Mouse (Mus musculus) heart, adult 11 months (tissue): ENCODE measurements at regions not wholly inside any gene's neighbourhood (a gene's known extent, or its start where the extent isn't known, plus 50 kb on each side); places are given as distances from the start of the nearest gene placed in this dataset.

Experiments used
- DNase-seq: peaks from one replicate; pipeline ENCODE4 v3.0.0; 2022

- peak; percentile 89 for DNase-seq
Measured at GRCm38 (mm10) chr17:50442062-50442461, 67.1 kb upstream of the Plcl2 start.

- DNase-seq: peak; percentile 79
Measured at GRCm38 (mm10) chr17:50442905-50443304, 66.3 kb upstream of the Plcl2 start.

GRCm38 (mm10) chr17:50443376-50444022 lies 65.7 kb upstream of the Plcl2 start:
- peak; percentile 88 for DNase-seq

- DNase-seq: peak; percentile 52
Measured at GRCm38 (mm10) chr17:50444023-50444389, 65.2 kb upstream of the Plcl2 start.

- peak; percentile 64 for DNase-seq
Measured at GRCm38 (mm10) chr17:50448693-50449092, 60.5 kb upstream of the Plcl2 start.

- DNase-seq: peak; percentile 82
Measured at GRCm38 (mm10) chr17:50451606-50452005, 57.6 kb upstream of the Plcl2 start.

- DNase-seq: peak; percentile 85
Measured at GRCm38 (mm10) chr17:50453524-50453923, 55.7 kb upstream of the Plcl2 start.

GRCm38 (mm10) chr17:50453956-50454355 lies 55.2 kb upstream of the Plcl2 start:
- peak; percentile 19 for DNase-seq

GRCm38 (mm10) chr17:50454917-50455316 lies 54.3 kb upstream of the Plcl2 start:
- DNase-seq: peak; percentile 68

- peak; percentile 85 for DNase-seq
Measured at GRCm38 (mm10) chr17:50455719-50456118, 53.5 kb upstream of the Plcl2 start.

GRCm38 (mm10) chr17:50457053-50457697 lies 52.0 kb upstream of the Plcl2 start:
- peak; percentile 83 for DNase-seq

GRCm38 (mm10) chr17:50458232-50458631 lies 51.0 kb upstream of the Plcl2 start:
- DNase-seq: peak; percentile 49
